Mouse (Mus musculus): ENCODE data around the gene Tnfsf10.
"Not testable (repeated sequence)": the region's sequence is repeated elsewhere in the genome, so short reads cannot be mapped to it uniquely, and the experiment has no call there.

Tnfsf10 gene

GRCm38 (mm10) chr3:27316559-27317287 is at the start of gene Tnfsf10:
Gene Tnfsf10, plus strand, starts transcription at chr3:27317028.
- peak; percentile 54 to 60 for DNase-seq

GRCm38 (mm10) chr3:27267327-27267726 is 49.5 kb upstream of the Tnfsf10 start:
- no peak for DNase-seq

GRCm38 (mm10) chr3:27267887-27268286 is 48.9 kb upstream of the Tnfsf10 start:
- DNase-seq, result no peak

- no peak for DNase-seq
Measured at GRCm38 (mm10) chr3:27269151-27269550, 47.7 kb upstream of the Tnfsf10 start.

- DNase-seq, result peak in 1 of 2 experiments; percentile 12
Measured at GRCm38 (mm10) chr3:27270160-27270962, 46.5 kb upstream of the Tnfsf10 start.

GRCm38 (mm10) chr3:27272926-27273745 is 43.7 kb upstream of the Tnfsf10 start:
- no peak for DNase-seq

GRCm38 (mm10) chr3:27279286-27279925 is 37.4 kb upstream of the Tnfsf10 start:
- DNase-seq, result not testable (repeated sequence)

GRCm38 (mm10) chr3:27280280-27280749 is 36.5 kb upstream of the Tnfsf10 start:
- DNase-seq, result no peak

GRCm38 (mm10) chr3:27283071-27283713 is 33.6 kb upstream of the Tnfsf10 start:
- DNase-seq, result no peak

GRCm38 (mm10) chr3:27283796-27284195 is 33.0 kb upstream of the Tnfsf10 start:
- DNase-seq, result no peak

GRCm38 (mm10) chr3:27284227-27284626 is 32.6 kb upstream of the Tnfsf10 start:
- peak; percentile 33 to 38 for DNase-seq

- DNase-seq, result no peak
Measured at GRCm38 (mm10) chr3:27285072-27285471, 31.8 kb upstream of the Tnfsf10 start.

GRCm38 (mm10) chr3:27288301-27288700 is 28.5 kb upstream of the Tnfsf10 start:
- DNase-seq, result no peak

GRCm38 (mm10) chr3:27288909-27289308 is 27.9 kb upstream of the Tnfsf10 start:
- no peak for DNase-seq

- DNase-seq, result no peak
Measured at GRCm38 (mm10) chr3:27290285-27290684, 26.5 kb upstream of the Tnfsf10 start.

GRCm38 (mm10) chr3:27290945-27291344 is 25.9 kb upstream of the Tnfsf10 start:
- DNase-seq, result not testable (repeated sequence)

- DNase-seq, result not testable (repeated sequence)
Measured at GRCm38 (mm10) chr3:27291411-27291810, 25.4 kb upstream of the Tnfsf10 start.

- no peak for DNase-seq
Measured at GRCm38 (mm10) chr3:27293645-27294385, 23.0 kb upstream of the Tnfsf10 start.

- DNase-seq, result no peak
Measured at GRCm38 (mm10) chr3:27300451-27300850, 16.4 kb upstream of the Tnfsf10 start.

- DNase-seq, result no peak
Measured at GRCm38 (mm10) chr3:27302339-27303022, 14.3 kb upstream of the Tnfsf10 start.

- no peak for DNase-seq
Measured at GRCm38 (mm10) chr3:27306815-27307214, 10.0 kb upstream of the Tnfsf10 start.
